Mouse (Mus musculus) ovary, postnatal 14 days (tissue): ENCODE measurements around the gene Pxk.

Experiments
- DNase-seq: peaks from one replicate; pipeline ENCODE4 v3.0.0; 2022; ENCODE audit warnings: low spot score

Gene Pxk

GRCm38 (mm10) chr14:8206179-8206910 lies 108.3 kb downstream of the Pxk start:
- DNase-seq: no peak

- no peak for DNase-seq
Measured at GRCm38 (mm10) chr14:8207105-8207504, 109.1 kb downstream of the Pxk start.

- DNase-seq: no peak
Measured at GRCm38 (mm10) chr14:8207543-8207942, 109.5 kb downstream of the Pxk start.

GRCm38 (mm10) chr14:8208876-8209275 lies 110.9 kb downstream of the Pxk start:
- DNase-seq: no peak

- DNase-seq: no peak
Measured at GRCm38 (mm10) chr14:8209896-8210295, 111.9 kb downstream of the Pxk start.

- DNase-seq: no peak
Measured at GRCm38 (mm10) chr14:8212996-8213395, 115.0 kb downstream of the Pxk start.

GRCm38 (mm10) chr14:8213803-8214224 lies 115.8 kb downstream of the Pxk start, which contains the start of gene Kctd6:
Kctd6 (plus strand) TSS chr14:8214140.
- DNase-seq: peak; percentile 98
